ENCODE assay signal across 15 mouse cellular contexts in genomic region chr9:15477556-15477955, GRCm38 (mm10). TPM values are rescaled to one million over a fixed set of nuclear protein-coding genes. Genes with fewer than 3 reads are reported as not detected.
DNase-seq lines count a peak whose midpoint lies in the region; ATAC-seq and TF ChIP-seq lines count a peak whose summit lies in the region.
"Had no signal": no experiment of that assay in that cellular context is flagged by ENCODE, and none has a peak within 500 bp of the region (broad histone marks: within the 10 kb centered on the region; RNA-seq: fewer than 3 reads in every experiment).

No protein-coding gene starts in this region.

- H3K79me2 ChIP-seq in heart, adult 2 months (replicated peaks; ENCODE audit: control insufficient read depth, insufficient read depth, low read length): no peaks in the 10 kb centered on the region

- TF ChIP-seq POLR2A in heart, adult 2 months (IDR thresholded peaks at IDR 0.05; ENCODE audit: insufficient read depth, low read depth, low read length): no peak

- peaks cover 2% of the 10 kb centered on the region for H3K4me1 ChIP-seq in heart, adult 2 months (ENCODE audit: control insufficient read depth, insufficient read depth, low read length)
- no peaks in the 10 kb centered on the region for H3K4me1 ChIP-seq in limb, embryonic 11.5 days (ENCODE audit: control insufficient read depth, insufficient read depth, low read length)
- H3K4me1 ChIP-seq: embryonic facial prominence, embryonic 12.5 days; forebrain, embryonic 10.5 days; limb, embryonic 12.5 days; megakaryocyte, embryonic 14.5 days had no signal

- intact Hi-C loops in heart, adult 2 months (cut with DNase I): no loop called here
- intact Hi-C loops in heart, postnatal 25 days (cut with DNase I): no loop called here

- ATAC-seq in limb, embryonic 11.5 days (ENCODE audit: insufficient number of reproducible peaks, low FRiP score, low TSS enrichment, low read depth): no peak
- ATAC-seq: activated CD4-positive, CD25-positive, alpha-beta regulatory T cell, adult 4 months; intestine, postnatal 0 days had no signal

- no peak overlapping the region for H3K9ac ChIP-seq in heart, adult 2 months (ENCODE audit: low read depth, low read length)
- no peak overlapping the region for H3K9ac ChIP-seq in limb, embryonic 11.5 days (ENCODE audit: low read length)
- H3K9ac ChIP-seq: embryonic facial prominence, embryonic 12.5 days; limb, embryonic 12.5 days; lung, embryonic 14.5 days had no signal

- H3K27me3 ChIP-seq in heart, adult 2 months (ENCODE audit: control insufficient read depth, insufficient read depth, low read length): no peaks in the 10 kb centered on the region
- H3K27me3 ChIP-seq in limb, embryonic 11.5 days (ENCODE audit: control insufficient read depth, insufficient read depth, low read length): no peaks in the 10 kb centered on the region
- H3K27me3 ChIP-seq: embryonic facial prominence, embryonic 12.5 days; limb, embryonic 12.5 days had no signal

- TF ChIP-seq CTCF in heart, adult 2 months (IDR thresholded peaks at IDR 0.05): no peak

- no peaks in the 10 kb centered on the region for H3K36me3 ChIP-seq in heart, adult 2 months (ENCODE audit: control insufficient read depth, insufficient read depth, low read length)
- no peaks in the 10 kb centered on the region for H3K36me3 ChIP-seq in limb, embryonic 11.5 days (ENCODE audit: control insufficient read depth, insufficient read depth, low read length)
- H3K36me3 ChIP-seq: embryonic facial prominence, embryonic 12.5 days; forebrain, embryonic 10.5 days; limb, embryonic 12.5 days had no signal

- peak; percentile 55 to 66 for DNase-seq in heart, adult 2 months
- no peak for DNase-seq in heart, postnatal 25 days (ENCODE audit: low spot score)
- DNase-seq in ovary, postnatal 14 days (ENCODE audit: low spot score): peak; percentile 17
- DNase-seq in ovary, adult 18-20 months (ENCODE audit: low spot score): no peak
- DNase-seq in cerebellum, postnatal 10 days: peak; percentile 94 to 96
- peak; percentile 11 for DNase-seq in limb, embryonic 11.5 days (ENCODE audit: low spot score)
- DNase-seq in urinary bladder, postnatal 14 days (ENCODE audit: low spot score): no peak
- DNase-seq: lung, embryonic 14.5 days; thymus, postnatal 14 days had no signal

- no peak overlapping the region for H3K4me2 ChIP-seq in limb, embryonic 11.5 days (ENCODE audit: low read depth, severe bottlenecking)
- H3K4me2 ChIP-seq: embryonic facial prominence, embryonic 12.5 days; limb, embryonic 12.5 days; lung, embryonic 14.5 days had no signal

- no peak for TF ChIP-seq EP300 in heart, adult 2 months (IDR thresholded peaks at IDR 0.05; ENCODE audit: insufficient read depth, low read depth, low read length)

- WGBS in heart, adult 2 months: 71% methylated on average over 10 of the region's 10 CpGs
- 91% methylated on average over 10 of the region's 10 CpGs for WGBS in limb, embryonic 11.5 days

- no peak overlapping the region for H3K4me3 ChIP-seq in heart, adult 2 months
- no peak overlapping the region for H3K4me3 ChIP-seq in limb, embryonic 11.5 days (ENCODE audit: low read depth, low read length)
- H3K4me3 ChIP-seq: embryonic facial prominence, embryonic 12.5 days; forebrain, embryonic 10.5 days; limb, embryonic 12.5 days; megakaryocyte, embryonic 14.5 days had no signal

- H3K9me3 ChIP-seq in limb, embryonic 11.5 days (ENCODE audit: control insufficient read depth, low read length): no peaks in the 10 kb centered on the region
- H3K9me3 ChIP-seq: embryonic facial prominence, embryonic 12.5 days; forebrain, embryonic 10.5 days; limb, embryonic 12.5 days; megakaryocyte, embryonic 14.5 days had no signal

- H3K27ac ChIP-seq in heart, adult 2 months: no peak overlapping the region
- no peak overlapping the region for H3K27ac ChIP-seq in limb, embryonic 11.5 days (replicated peaks; ENCODE audit: low read depth, low read length)
- H3K27ac ChIP-seq: embryonic facial prominence, embryonic 12.5 days; forebrain, embryonic 10.5 days; limb, embryonic 12.5 days had no signal

RNA-seq across cellular contexts. Expression of gene Smco4, which starts 15.7 kb away (rescaled TPM):
- total RNA-seq in heart, adult 2 months (2021): 10 to 100 TPM; 24.9 to 25.8 TPM
- 16.5 and 34.0 TPM in 2 replicates for polyA plus RNA-seq in heart, adult 2 months (2012; rRNA removed)
- 10 to 100 TPM; 22.4 to 23.1 TPM for total RNA-seq in heart, postnatal 25 days (2021)
- polyA plus RNA-seq in limb, embryonic 11.5 days (2014; fragmentation: Nextera tagmentation; extraction: Ambion mirVana): 4.9 and 7.5 TPM in 2 replicates

Comparison
In these comparisons a context has a peak if more than half of its experiments do, and no peak if none do; other contexts are left out.
1. DNase-seq: peak in heart, adult 2 months (2 of 2), ovary, postnatal 14 days (single experiment), cerebellum, postnatal 10 days (2 of 2) and limb, embryonic 11.5 days (single experiment); none in heart, postnatal 25 days (single experiment), ovary, adult 18-20 months (single experiment) and urinary bladder, postnatal 14 days (single experiment).